Mouse (Mus musculus): Measurements from ENCODE around the gene Cacna1e. TPM values are rescaled to one million over a fixed set of nuclear protein-coding genes. Genes with fewer than 3 reads are reported as not detected.
A peak's percentile ranks its signal among the peaks of the same experiment; 100 is the strongest.

Cacna1e gene
- polyA plus RNA-seq, 1 experiment from 2014 or later: 3.7 TPM

DNA sequence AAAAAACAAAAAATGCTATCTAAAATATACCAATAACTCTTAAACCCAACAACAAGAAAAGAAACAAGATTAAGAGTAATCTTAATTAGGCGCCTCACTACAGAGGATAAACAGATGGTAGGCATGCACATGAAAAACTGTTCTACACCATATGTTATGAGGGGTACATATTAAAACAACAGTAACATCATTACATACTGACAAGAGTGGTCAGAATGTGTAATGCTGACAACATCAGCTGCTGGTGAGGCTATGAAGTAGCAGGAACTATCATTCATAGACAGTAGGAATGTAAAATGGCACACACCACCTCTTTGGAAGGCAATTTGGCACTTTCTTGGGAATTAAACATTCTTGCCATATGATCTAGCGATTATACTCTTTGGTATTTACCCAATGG is 363.6 kb downstream of the Cacna1e start:
- no peak overlapping the region for H3K27ac ChIP-seq (replicated peaks)
- H3K27me3 ChIP-seq: no peaks in the 10 kb centered on the region
- no peak for ATAC-seq (ENCODE audit: low FRiP score, low read depth)
- H3K4me2 ChIP-seq (replicated peaks): no peak overlapping the region
- H3K9me3 ChIP-seq: no peaks in the 10 kb centered on the region
- WGBS: 91% methylated on average over 2 of the region's 2 CpGs
- no peaks in the 10 kb centered on the region for H3K36me3 ChIP-seq
- H3K4me1 ChIP-seq: no peaks in the 10 kb centered on the region
- H3K9ac ChIP-seq (replicated peaks): no peak overlapping the region
- no peak overlapping the region for H3K4me3 ChIP-seq

DNA sequence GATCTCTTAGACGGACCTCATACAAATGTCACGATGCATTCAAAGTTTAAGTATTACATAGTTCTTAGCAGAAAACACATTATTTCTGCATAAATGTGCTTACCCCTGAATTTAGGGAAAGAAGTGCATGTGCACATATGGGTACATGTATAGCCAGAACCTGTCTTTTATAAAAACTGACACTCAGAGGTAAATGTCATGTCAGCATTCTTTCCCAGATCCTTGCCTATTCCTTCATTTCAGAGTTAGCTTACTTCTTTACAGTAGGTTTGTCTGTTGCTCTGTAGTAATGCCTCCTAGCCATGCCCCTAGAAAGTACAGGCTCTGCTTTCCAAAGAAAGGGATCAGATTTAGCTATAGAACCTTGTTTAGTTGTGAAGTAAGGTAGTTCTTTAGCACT is 369.0 kb downstream of the Cacna1e start:
- Histone ChIP-seq H3K36me3 (no peaks in the 10 kb centered on the region), H3K4me2 (replicated peaks) (no peak overlapping the region), H3K4me3 (no peak overlapping the region), H3K27me3 (no peaks in the 10 kb centered on the region), H3K9ac (replicated peaks) (no peak overlapping the region), H3K27ac (replicated peaks) (no peak overlapping the region), H3K9me3 (no peaks in the 10 kb centered on the region), H3K4me1 (no peaks in the 10 kb centered on the region)
- 95% methylated on average over 2 of the region's 2 CpGs for WGBS
- no peak for ATAC-seq (ENCODE audit: low FRiP score, low read depth)

DNA sequence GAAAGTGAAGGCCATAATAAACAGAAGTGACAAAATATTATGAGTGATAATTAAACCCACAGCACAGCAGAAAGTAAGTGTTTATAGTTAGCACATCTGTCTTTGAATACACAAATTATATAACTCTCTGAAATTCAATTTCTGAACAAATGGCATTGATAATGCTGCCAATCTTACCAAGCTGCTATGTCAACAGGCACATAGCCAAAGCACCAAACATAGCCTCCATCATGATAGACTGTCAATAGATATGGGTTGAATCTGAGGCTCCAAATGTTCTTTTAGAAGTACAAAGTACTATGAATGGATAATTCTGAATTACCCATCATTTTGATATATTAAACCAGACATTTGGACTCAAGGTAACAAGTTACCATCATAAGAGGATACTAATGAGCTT is 372.6 kb downstream of the Cacna1e start:
- H3K27ac ChIP-seq (replicated peaks): no peak overlapping the region
- no peaks in the 10 kb centered on the region for H3K9me3 ChIP-seq
- H3K9ac ChIP-seq (replicated peaks): no peak overlapping the region
- no peaks in the 10 kb centered on the region for H3K4me1 ChIP-seq
- H3K36me3 ChIP-seq: no peaks in the 10 kb centered on the region
- H3K4me2 ChIP-seq (replicated peaks): no peak overlapping the region
- H3K4me3 ChIP-seq: no peak overlapping the region
- no peaks in the 10 kb centered on the region for H3K27me3 ChIP-seq
- ATAC-seq (ENCODE audit: low FRiP score, low read depth): no peak

DNA sequence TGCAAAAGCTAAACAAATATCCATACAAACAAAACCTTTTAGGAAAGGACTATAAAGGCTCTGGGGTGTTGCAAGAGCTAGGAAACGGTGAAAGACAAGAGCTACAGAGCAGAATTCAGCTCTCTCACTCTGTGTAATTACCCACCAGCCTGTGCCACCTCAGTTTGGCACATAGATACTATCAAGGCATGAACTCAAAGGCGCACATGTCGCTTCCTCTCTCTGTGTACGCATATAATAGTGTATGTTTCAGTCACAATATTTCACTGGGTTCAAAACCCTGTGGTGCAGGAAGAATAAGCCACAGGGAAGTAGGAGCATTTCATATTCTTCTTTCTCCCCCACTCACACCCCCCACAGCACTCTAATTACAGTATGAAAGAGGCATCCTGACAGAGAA is 380.3 kb downstream of the Cacna1e start:
- H3K4me3 ChIP-seq: no peak overlapping the region
- ATAC-seq (ENCODE audit: low FRiP score, low read depth): no peak
- H3K4me1 ChIP-seq: peaks cover 9% of the 10 kb centered on the region; the same call in 1 of the 2 replicates
- WGBS: 80% methylated on average over 4 of the region's 4 CpGs
- H3K27me3 ChIP-seq: no peaks in the 10 kb centered on the region
- no peaks in the 10 kb centered on the region for H3K9me3 ChIP-seq
- H3K36me3 ChIP-seq: no peaks in the 10 kb centered on the region
- no peak overlapping the region for H3K9ac ChIP-seq (replicated peaks)
- no peak overlapping the region for H3K27ac ChIP-seq (replicated peaks)
- H3K4me2 ChIP-seq (replicated peaks): no peak overlapping the region

DNA sequence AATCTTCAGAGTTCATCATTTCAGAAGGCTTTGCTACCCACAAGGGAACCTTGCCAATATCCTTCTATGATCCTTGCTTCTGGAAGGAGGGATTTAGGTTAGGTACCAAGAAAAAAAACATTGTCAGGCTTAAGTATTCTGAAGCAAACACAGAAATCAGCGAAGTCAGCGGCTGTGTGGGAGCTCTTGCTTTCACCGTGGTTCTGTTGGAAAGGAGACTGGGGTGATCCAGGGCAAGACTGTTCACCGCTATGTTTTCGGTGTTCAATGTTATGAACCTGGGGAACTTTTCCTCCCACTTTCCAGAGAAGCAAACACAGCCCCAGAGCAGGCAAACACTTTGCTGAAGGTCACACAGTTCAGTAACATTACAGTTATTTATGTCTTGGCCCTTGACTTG is 383.4 kb downstream of the Cacna1e start:
- no peaks in the 10 kb centered on the region for H3K27me3 ChIP-seq
- no peak overlapping the region for H3K9ac ChIP-seq (replicated peaks)
- 0 out of 2 replicates have a peak overlapping the region, but pooled peaks have one; percentile 16 for H3K27ac ChIP-seq (replicated peaks)
- peaks cover 9% of the 10 kb centered on the region; the same call in 1 of the 2 replicates for H3K4me1 ChIP-seq
- H3K4me3 ChIP-seq: no peak overlapping the region
- H3K9me3 ChIP-seq: no peaks in the 10 kb centered on the region
- no peak overlapping the region for H3K4me2 ChIP-seq (replicated peaks)
- no peak for ATAC-seq (ENCODE audit: low FRiP score, low read depth)
- no peaks in the 10 kb centered on the region for H3K36me3 ChIP-seq
- WGBS: 74% methylated on average over 5 of the region's 5 CpGs

DNA sequence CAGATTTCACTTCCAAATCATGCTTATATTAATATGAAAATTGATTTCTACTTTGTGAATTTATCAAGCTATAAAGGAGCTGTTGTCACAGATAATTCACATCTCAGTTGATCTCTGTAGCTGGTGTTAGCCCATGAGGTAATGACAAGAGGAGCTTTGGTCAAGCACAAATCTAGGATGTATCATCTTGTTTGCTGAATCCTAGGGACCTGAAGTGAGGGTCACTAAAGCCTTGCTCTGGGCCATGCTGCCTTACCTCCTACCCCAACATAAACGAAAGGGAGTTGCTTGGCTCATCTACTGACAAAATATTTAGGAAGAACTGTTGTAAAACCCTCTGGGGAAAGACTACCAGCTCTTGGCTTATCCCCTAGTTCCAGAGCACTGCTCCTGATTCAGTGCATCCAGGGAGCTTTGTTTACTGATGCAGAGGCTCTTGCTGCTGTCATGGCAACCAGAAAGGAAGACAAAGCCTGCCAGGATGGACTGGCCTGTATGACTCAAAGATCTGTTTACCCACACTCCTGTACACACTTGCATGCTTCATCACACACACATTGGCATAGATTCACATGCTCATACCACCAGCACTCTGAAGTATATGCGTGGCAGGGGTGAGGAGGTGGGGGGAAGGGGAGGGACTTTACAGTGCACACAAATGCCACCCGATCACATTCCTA is 384.0 kb downstream of the Cacna1e start:
- Histone ChIP-seq H3K9me3 (no peaks in the 10 kb centered on the region), H3K4me1 (peaks cover 9% of the 10 kb centered on the region; the same call in 1 of the 2 replicates), H3K4me3 (no peak overlapping the region), H3K27ac (replicated peaks) (0 out of 2 replicates have a peak overlapping the region, but pooled peaks have one; percentile 16), H3K27me3 (no peaks in the 10 kb centered on the region), H3K4me2 (replicated peaks) (no peak overlapping the region), H3K9ac (replicated peaks) (no peak overlapping the region), H3K36me3 (no peaks in the 10 kb centered on the region)
- peak; percentile 71 for ATAC-seq (ENCODE audit: low FRiP score, low read depth)
- 38% methylated on average over 3 of the region's 3 CpGs for WGBS

DNA sequence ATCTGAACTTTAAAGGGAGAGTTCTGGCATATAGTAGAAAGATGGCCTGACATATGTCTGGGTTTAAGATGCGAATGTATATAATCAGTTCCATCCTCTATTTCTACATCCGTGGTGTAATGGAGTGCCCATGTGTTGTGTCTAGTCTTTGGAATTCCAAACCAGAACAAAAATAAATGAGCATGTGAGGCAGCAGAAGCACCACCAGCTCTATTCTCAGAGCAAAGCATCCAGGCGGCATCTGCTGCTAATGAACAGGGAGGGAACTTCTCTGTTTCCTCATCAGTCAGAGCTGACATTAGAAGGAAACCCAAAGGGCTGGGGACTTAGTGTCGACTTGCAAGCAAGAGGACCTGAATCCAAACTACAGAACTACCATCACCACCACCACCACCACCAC is 385.5 kb downstream of the Cacna1e start:
- no peak overlapping the region for H3K27ac ChIP-seq (replicated peaks)
- H3K36me3 ChIP-seq: no peaks in the 10 kb centered on the region
- H3K4me3 ChIP-seq: no peak overlapping the region
- peaks cover 9% of the 10 kb centered on the region; the same call in 1 of the 2 replicates for H3K4me1 ChIP-seq
- H3K4me2 ChIP-seq (replicated peaks): no peak overlapping the region
- no peak for ATAC-seq (ENCODE audit: low FRiP score, low read depth)
- no peaks in the 10 kb centered on the region for H3K9me3 ChIP-seq
- WGBS: 85% methylated on average over 4 of the region's 4 CpGs
- H3K27me3 ChIP-seq: no peaks in the 10 kb centered on the region
- no peak overlapping the region for H3K9ac ChIP-seq (replicated peaks)

DNA sequence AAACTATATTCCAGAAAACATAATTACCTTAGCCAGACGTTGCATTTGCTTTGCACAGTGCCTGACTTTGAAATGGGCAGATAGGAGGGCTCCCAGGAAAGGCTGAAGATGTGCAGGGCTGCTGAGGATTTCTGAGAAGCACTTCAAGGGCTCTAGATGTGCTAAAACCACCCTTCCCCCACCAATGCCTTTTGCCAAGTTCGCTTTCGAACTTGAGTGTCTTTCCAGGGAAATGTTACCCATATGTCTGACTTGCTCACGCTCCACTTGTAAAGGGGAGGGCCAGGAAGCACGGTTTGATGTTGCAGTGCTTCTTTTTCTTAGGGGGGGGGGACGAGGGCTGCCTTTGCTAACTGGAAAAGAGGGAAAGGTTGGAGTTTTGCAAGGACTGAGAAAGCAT is 393.2 kb downstream of the Cacna1e start:
- no peak for ATAC-seq (ENCODE audit: low FRiP score, low read depth)
- WGBS: 85% methylated on average over 6 of the region's 6 CpGs

DNA sequence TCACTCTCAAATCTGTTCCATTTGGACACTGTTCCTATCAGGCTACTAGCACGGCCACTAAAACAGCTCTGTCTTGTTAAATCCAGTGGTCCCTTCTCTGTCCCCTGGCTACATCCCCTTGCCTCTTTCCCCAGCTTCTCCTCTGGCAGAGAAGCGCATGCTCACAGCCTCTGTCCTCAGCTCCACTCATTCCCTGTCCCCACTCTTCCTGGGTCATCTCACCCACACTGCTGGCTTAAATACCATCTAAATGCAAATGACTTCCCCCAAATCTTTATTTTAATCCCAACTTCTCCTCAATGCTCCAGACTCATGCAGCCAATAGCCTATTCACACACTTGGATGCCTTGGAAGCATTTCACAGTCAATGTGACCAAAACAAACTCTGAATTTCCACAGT is 407.6 kb downstream of the Cacna1e start:
- Histone ChIP-seq H3K27ac (replicated peaks) (no peak overlapping the region), H3K4me3 (no peak overlapping the region), H3K9me3 (no peaks in the 10 kb centered on the region), H3K4me2 (replicated peaks) (no peak overlapping the region), H3K9ac (replicated peaks) (no peak overlapping the region), H3K36me3 (no peaks in the 10 kb centered on the region), H3K27me3 (no peaks in the 10 kb centered on the region), H3K4me1 (no peaks in the 10 kb centered on the region)
- no peak for ATAC-seq (ENCODE audit: low FRiP score, low read depth)
- WGBS: 83% methylated on average over 2 of the region's 2 CpGs

More for the DNA sequence above, 393.2 kb downstream of the Cacna1e start:
- Histone ChIP-seq H3K27me3 (no peaks in the 10 kb centered on the region), H3K4me3 (no peak overlapping the region), H3K9ac (replicated peaks) (no peak overlapping the region), H3K27ac (replicated peaks) (no peak overlapping the region), H3K9me3 (no peaks in the 10 kb centered on the region), H3K36me3 (no peaks in the 10 kb centered on the region), H3K4me1 (no peaks in the 10 kb centered on the region), H3K4me2 (replicated peaks) (no peak overlapping the region)

DNA sequence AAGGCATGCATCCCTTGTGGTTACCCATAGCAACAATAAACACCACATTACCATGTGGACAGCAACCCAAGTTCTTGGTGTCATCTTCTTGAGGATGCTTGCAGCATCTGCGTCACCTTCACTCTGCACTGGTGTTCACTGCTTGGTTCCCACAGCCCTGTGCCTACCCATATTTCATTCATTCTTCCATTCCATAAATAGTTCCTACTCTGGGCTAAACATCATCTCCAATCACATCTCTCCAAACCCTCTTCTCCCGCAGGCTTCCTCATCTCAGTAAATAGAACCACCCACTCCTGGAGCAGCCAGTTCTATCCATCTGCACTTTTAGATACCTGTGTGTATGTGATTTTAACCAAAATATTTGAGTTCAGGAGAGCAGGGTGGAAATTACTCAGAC is 408.6 kb downstream of the Cacna1e start:
- no peak for ATAC-seq (ENCODE audit: low FRiP score, low read depth)
- no peaks in the 10 kb centered on the region for H3K27me3 ChIP-seq
- H3K36me3 ChIP-seq: no peaks in the 10 kb centered on the region
- no peak overlapping the region for H3K9ac ChIP-seq (replicated peaks)
- H3K4me2 ChIP-seq (replicated peaks): no peak overlapping the region
- H3K4me1 ChIP-seq: no peaks in the 10 kb centered on the region
- 93% methylated on average over 2 of the region's 2 CpGs for WGBS
- no peaks in the 10 kb centered on the region for H3K9me3 ChIP-seq
- no peak overlapping the region for H3K27ac ChIP-seq (replicated peaks)
- H3K4me3 ChIP-seq: no peak overlapping the region

DNA sequence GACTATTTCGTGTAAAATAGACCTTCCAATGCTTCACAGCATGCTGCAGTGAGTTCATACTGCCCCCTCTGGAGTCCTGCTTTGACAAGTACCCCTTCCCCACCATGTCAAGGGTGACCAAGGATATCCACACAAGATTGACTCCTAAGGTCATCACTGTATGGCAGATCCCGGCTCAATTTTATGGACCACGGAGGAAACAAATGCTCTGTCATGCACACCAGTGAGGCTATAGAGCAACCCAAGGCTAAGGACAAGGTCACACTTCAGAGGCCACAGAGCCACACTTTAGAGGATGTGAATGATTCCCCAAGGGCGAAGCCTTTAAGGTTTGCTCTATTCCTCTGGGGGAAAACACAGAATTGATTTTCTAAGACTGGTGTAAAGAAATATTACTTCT is 410.1 kb downstream of the Cacna1e start:
- H3K4me2 ChIP-seq (replicated peaks): no peak overlapping the region
- no peak overlapping the region for H3K9ac ChIP-seq (replicated peaks)
- no peak for ATAC-seq (ENCODE audit: low FRiP score, low read depth)
- no peak overlapping the region for H3K27ac ChIP-seq (replicated peaks)
- H3K4me1 ChIP-seq: no peaks in the 10 kb centered on the region
- no peak overlapping the region for H3K4me3 ChIP-seq
- 79% methylated on average over 4 of the region's 4 CpGs for WGBS
- H3K27me3 ChIP-seq: no peaks in the 10 kb centered on the region
- no peaks in the 10 kb centered on the region for H3K36me3 ChIP-seq
- H3K9me3 ChIP-seq: no peaks in the 10 kb centered on the region

DNA sequence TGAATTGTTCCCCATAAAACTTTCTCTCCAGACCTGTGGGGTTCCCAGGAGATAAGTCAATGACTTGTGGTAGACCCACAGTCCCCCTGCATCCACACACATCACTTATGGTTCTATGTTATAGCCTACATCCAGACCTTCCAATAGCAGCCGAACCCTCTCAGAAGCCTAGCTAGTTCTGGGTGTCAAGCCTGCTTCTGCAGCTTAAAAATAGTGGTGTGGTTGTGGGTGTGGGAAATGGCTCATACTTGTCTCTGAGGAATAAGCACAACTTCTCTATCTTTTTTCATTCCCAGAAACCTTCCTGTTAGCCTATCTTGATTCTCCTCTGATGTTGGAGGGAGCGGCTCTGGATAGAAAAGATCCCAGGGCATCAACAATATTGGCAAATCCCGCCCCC is 417.0 kb downstream of the Cacna1e start:
- Histone ChIP-seq H3K9me3 (no peaks in the 10 kb centered on the region), H3K9ac (replicated peaks) (no peak overlapping the region), H3K4me3 (no peak overlapping the region), H3K36me3 (no peaks in the 10 kb centered on the region), H3K27me3 (no peaks in the 10 kb centered on the region), H3K4me1 (no peaks in the 10 kb centered on the region), H3K4me2 (replicated peaks) (no peak overlapping the region), H3K27ac (replicated peaks) (no peak overlapping the region)
- 84% methylated on average over 3 of the region's 3 CpGs for WGBS
- ATAC-seq (ENCODE audit: low FRiP score, low read depth): no peak

DNA sequence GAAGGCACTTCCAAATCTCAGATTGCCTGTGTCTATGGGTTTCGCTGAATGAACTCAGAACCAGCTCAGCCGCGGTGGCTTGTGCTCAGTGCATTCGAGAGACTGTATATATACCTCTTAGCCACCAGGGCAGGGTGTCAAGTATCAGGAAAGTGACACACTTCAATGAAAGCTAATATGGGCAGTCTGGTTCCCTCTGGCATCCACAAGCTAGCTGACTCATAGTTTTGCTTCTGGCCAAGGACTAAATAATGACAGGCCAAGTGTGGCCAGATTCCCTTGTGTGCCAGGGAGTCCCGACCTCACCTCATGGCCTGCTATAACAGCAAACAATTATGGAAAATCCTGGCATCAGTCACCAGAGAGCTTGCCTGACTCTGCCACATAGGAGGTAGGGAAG is 422.8 kb downstream of the Cacna1e start:
- WGBS: 91% methylated on average over 5 of the region's 5 CpGs
- ATAC-seq (ENCODE audit: low FRiP score, low read depth): no peak
- H3K4me3 ChIP-seq: no peak overlapping the region
- no peak overlapping the region for H3K9ac ChIP-seq (replicated peaks)
- H3K36me3 ChIP-seq: no peaks in the 10 kb centered on the region
- no peak overlapping the region for H3K4me2 ChIP-seq (replicated peaks)
- no peaks in the 10 kb centered on the region for H3K9me3 ChIP-seq
- no peaks in the 10 kb centered on the region for H3K4me1 ChIP-seq
- H3K27me3 ChIP-seq: no peaks in the 10 kb centered on the region
- no peak overlapping the region for H3K27ac ChIP-seq (replicated peaks)

Measured in midbrain, embryonic 12.5 days (tissue).